ENCODE assay signal across 7 mouse cellular contexts in the genomic region with DNA sequence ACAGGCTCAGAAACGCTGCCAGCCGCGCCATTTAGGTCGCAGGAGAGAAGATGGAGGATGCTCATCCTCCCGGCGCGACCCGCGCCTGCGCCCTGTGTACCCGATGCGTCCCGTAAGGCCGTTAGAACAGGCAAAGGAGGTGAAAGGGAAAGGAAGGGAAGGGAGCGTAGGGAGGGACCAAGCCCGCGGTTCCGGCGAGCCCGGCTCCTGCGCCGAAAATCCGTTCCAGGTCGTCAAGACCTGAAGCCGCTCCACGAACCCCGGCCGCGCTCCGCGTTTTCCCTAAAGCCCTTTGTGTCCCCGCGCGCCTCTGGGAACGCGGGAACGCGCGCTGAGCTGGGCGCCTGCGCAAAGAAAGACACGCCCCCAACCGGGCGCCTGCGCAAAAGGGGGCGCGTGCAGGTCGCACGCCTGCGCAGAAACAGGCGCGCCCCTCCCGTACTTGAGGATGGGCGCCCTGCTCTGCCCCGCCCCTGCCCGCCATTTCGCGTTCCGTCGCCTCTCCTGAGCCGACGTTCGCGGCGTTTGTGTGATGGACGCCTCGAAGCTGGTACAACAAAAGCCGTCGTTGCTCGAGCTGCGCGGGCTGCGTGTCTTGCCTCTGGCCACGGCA. TPM values are rescaled to one million over a fixed set of nuclear protein-coding genes. Genes with fewer than 3 reads are reported as not detected.
DNase-seq lines count a peak whose midpoint lies in the region; ATAC-seq lines count a peak whose summit lies in the region.

No protein-coding gene starts in this region.

- peak overlapping the region; percentile 99 for H3K9ac ChIP-seq in intestine, embryonic 16.5 days (ENCODE audit: low read depth, low read length)
- H3K9ac ChIP-seq in midbrain, embryonic 11.5 days (ENCODE audit: low read length) = peak overlapping the region; percentile 98

- H3K4me1 ChIP-seq in intestine, embryonic 16.5 days (ENCODE audit: control insufficient read depth, insufficient read depth, low read length) = peaks cover 31% of the 10 kb centered on the region
- peaks cover 8% of the 10 kb centered on the region; the same call in 1 of the 2 replicates for H3K4me1 ChIP-seq in midbrain, embryonic 11.5 days (ENCODE audit: control insufficient read depth, insufficient read depth, low read length)

- no peaks in the 10 kb centered on the region for H3K9me3 ChIP-seq in intestine, embryonic 16.5 days (ENCODE audit: control insufficient read depth, low read length)
- no peaks in the 10 kb centered on the region for H3K9me3 ChIP-seq in midbrain, embryonic 11.5 days (ENCODE audit: control insufficient read depth, low read length)

- under 1% methylated on average over 74 of the region's 74 CpGs for WGBS in intestine, embryonic 16.5 days
- whole genome bisulfite sequencing in midbrain, embryonic 11.5 days = under 1% methylated on average over 72 of the region's 74 CpGs

- H3K36me3 ChIP-seq in intestine, embryonic 16.5 days (ENCODE audit: control insufficient read depth, insufficient read depth, low read length) = no peaks in the 10 kb centered on the region
- no peaks in the 10 kb centered on the region for H3K36me3 ChIP-seq in midbrain, embryonic 11.5 days (ENCODE audit: control insufficient read depth, insufficient read depth, low read length)

- no peaks in the 10 kb centered on the region for H3K27me3 ChIP-seq in intestine, embryonic 16.5 days (replicated peaks; ENCODE audit: control insufficient read depth, insufficient read depth, low read length)
- no peaks in the 10 kb centered on the region for H3K27me3 ChIP-seq in midbrain, embryonic 11.5 days (ENCODE audit: control insufficient read depth, insufficient read depth, low read length)

- H3K27ac ChIP-seq in intestine, embryonic 16.5 days (ENCODE audit: low read length) = peak overlapping the region; percentile 99
- peak overlapping the region; percentile 96 for H3K27ac ChIP-seq in midbrain, embryonic 11.5 days (ENCODE audit: low read depth, low read length)

- ATAC-seq in intestine, embryonic 16.5 days = peak; percentile 94
- peak; percentile 97 for ATAC-seq in midbrain, embryonic 11.5 days (ENCODE audit: low FRiP score)

- peak overlapping the region; percentile 88 for H3K4me2 ChIP-seq in intestine, embryonic 16.5 days (ENCODE audit: low read depth, low read length)
- peak overlapping the region; percentile 87 for H3K4me2 ChIP-seq in midbrain, embryonic 11.5 days

- H3K4me3 ChIP-seq in intestine, embryonic 16.5 days (ENCODE audit: low read length) = peak overlapping the region; percentile 75
- H3K4me3 ChIP-seq in midbrain, embryonic 11.5 days (ENCODE audit: low read depth, low read length) = peak overlapping the region; percentile 62

- intact Hi-C loops in left cerebral cortex, postnatal 36 days (cut with DNase I) = loop anchor here (1.0 kb wide), 2 partner anchors 38 to 45 kb away; no protein-coding TSS in a partner anchor

- peak; percentile 99 for DNase-seq in adrenal gland, adult 2 months
- peak; percentile 100 for DNase-seq in embryo, embryonic 11.5 days (ENCODE audit: low read depth, low spot score)
- DNase-seq in gastrocnemius, postnatal 4 days (ENCODE audit: low spot score in 2 of 2) = peak; percentile 99
- peak; percentile 100 for DNase-seq in left cerebral cortex, postnatal 36 days (ENCODE audit: low spot score in 2 of 2)
- peak; percentile 100 for DNase-seq in midbrain, embryonic 11.5 days (ENCODE audit: low spot score, missing footprints)
- peak; percentile 99 for DNase-seq in skeletal muscle tissue, adult 2 months (ENCODE audit: low read depth, low spot score)

RNA-seq across cellular contexts. Expression of gene Ptma, which starts 39.1 kb away (rescaled TPM):
- total RNA-seq in adrenal gland, adult 2 months (2021) = 100 to 1,000 TPM; 538 to 582 TPM
- polyA plus RNA-seq in adrenal gland, adult 2 months (2012; rRNA removed) = 728 and 947 TPM in 2 replicates
- 100 to 1,000 TPM; 655 to 661 TPM for total RNA-seq in gastrocnemius, postnatal 4 days (2021)
- polyA plus RNA-seq in intestine, embryonic 16.5 days (2015; fragmentation: Nextera tagmentation; extraction: Ambion mirVana) = 1,684 and 1,813 TPM in 2 replicates
- total RNA-seq in left cerebral cortex, postnatal 36 days (2021) = 100 to 1,000 TPM; 384 TPM
- polyA plus RNA-seq in midbrain, embryonic 11.5 days (2014; fragmentation: Nextera tagmentation; extraction: Ambion mirVana) = 3,090 and 3,352 TPM in 2 replicates

Comparison
In these comparisons a context has a peak if more than half of its experiments do, and no peak if none do; other contexts are left out.
1. Peak in every context shown above with its lines: DNase-seq, ATAC-seq, H3K4me3 ChIP-seq and H3K27ac ChIP-seq.